Mouse (Mus musculus) forebrain, postnatal 0 days (tissue): ENCODE results near the gene Pak3. TPM values are rescaled to one million over a fixed set of nuclear protein-coding genes. Genes with fewer than 3 reads are reported as not detected.

Experiments
- ATAC-seq: fragments of 200-750 bp; cut with Nextera tagmentation; 2 replicates; pipeline ENCODE4 v1.8.0; 2017; ENCODE audit warnings: mild to moderate bottlenecking, moderate library complexity
- DNase-seq: peaks from one replicate; pipeline ENCODE4 v3.0.0-alpha.2; 2015
- H3K27ac ChIP-seq: fragments of 300-500 bp; sonication (generic); 2 replicates; pipeline ENCODE4 v1.5.1; 2014; ENCODE audit warnings: low read depth, mild to moderate bottlenecking, antibody characterized with exemption, low read length, moderate library complexity, mixed read lengths
- H3K27me3 ChIP-seq: fragments of 300-500 bp; sonication (generic); 2 replicates; pipeline ENCODE4 v1.6.1; 2014; ENCODE audit warnings: mild to moderate bottlenecking, low read length, mixed read lengths; ENCODE audit not compliant: insufficient read depth
- H3K36me3 ChIP-seq: fragments of 300-500 bp; sonication (generic); 2 replicates; pipeline ENCODE4 v1.6.1; 2014; ENCODE audit warnings: mild to moderate bottlenecking, moderate library complexity; ENCODE audit not compliant: insufficient read depth
- H3K4me1 ChIP-seq: fragments of 300-500 bp; sonication (generic); 2 replicates; pipeline ENCODE4 v1.6.1; 2014; ENCODE audit warnings: antibody characterized with exemption; ENCODE audit not compliant: insufficient read depth
- H3K4me2 ChIP-seq: fragments of 300-500 bp; sonication (generic); 2 replicates; pipeline ENCODE4 v1.6.1; 2014; ENCODE audit warnings: low read depth, mild to moderate bottlenecking, moderate library complexity
- H3K4me3 ChIP-seq: fragments of 300-500 bp; sonication (generic); 2 replicates; pipeline ENCODE4 v1.5.1; 2014; ENCODE audit warnings: low read depth, low read length, mixed read lengths
- H3K9ac ChIP-seq: fragments of 300-500 bp; sonication (generic); 2 replicates; pipeline ENCODE4 v1.6.1; 2014; ENCODE audit warnings: mild to moderate bottlenecking
- H3K9me3 ChIP-seq: fragments of 300-500 bp; sonication (generic); 2 replicates; pipeline ENCODE4 v1.6.1; 2016; ENCODE audit warnings: low read length
- CTCF ChIP-seq: sonication (generic); IDR thresholded peaks from 2 replicates; pipeline ENCODE4 v1.5.1; 2016; ENCODE audit warnings: antibody characterized with exemption, control low read depth, low read depth
- WGBS: fragments of 180-500 bp; shearing (Covaris S2); extraction: QIAGEN DNeasy Blood & Tissue Kit; methylation state at CpG from one replicate; pipeline ENCODE4 v1.1.7; 2014; 5-methylcytosine and 5-hydroxymethylcytosine counted together
- polyA plus RNA-seq: library from polyadenylated mRNA; unstranded; fragments of >200 nt; fragmentation: Nextera tagmentation; extraction: Ambion mirVana; gene quantifications from 2 replicates; pipeline ENCODE4 v1.2.1, GENCODE M21; 2015
- total RNA-seq: library from RNA; depleted of rRNA; stranded (reverse); fragments of >200 nt; gene quantifications from 2 replicates; pipeline ENCODE4 v1.2.3, GENCODE M21; 2014

Gene Pak3
- total and polyA plus RNA-seq, 2 experiments from 2014 or later: 185 to 262 TPM

- no peak for DNase-seq
- no peak overlapping the region for H3K4me2 ChIP-seq
Observed at GRCm38 (mm10) chrX:143606877-143607449, 88.6 kb downstream of the Pak3 start.

DNA sequence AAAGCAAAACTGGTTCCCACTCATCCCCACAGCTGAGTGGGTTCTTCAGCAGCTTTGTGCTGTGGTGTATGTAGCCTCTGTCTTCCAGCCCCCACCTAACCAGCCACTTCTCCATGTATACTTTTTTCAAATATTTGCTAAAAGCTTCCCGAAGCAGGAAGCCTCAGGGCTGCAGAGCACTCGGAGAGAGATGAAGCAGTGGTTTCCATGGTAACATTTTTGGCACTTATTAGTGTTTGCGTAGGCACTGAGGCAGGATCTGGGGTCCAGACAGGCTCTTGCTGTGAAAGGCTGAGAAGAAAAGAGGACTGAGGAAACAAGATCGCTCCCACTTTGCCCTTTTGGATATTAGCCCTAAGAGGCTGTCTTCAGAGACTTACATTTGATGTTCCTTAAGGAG lies 100.3 kb downstream of the Pak3 start:
- WGBS: 29% methylated on average over 4 of the region's 4 CpGs
- ATAC-seq: peak; percentile 90

More at GRCm38 (mm10) chrX:143606877-143607449, 88.6 kb downstream of the Pak3 start:
- 35% methylated on average over 5 of the region's 5 CpGs for WGBS
- H3K9me3 ChIP-seq: no peaks in the 10 kb centered on the region
- TF ChIP-seq CTCF: no peak
- H3K9ac ChIP-seq: no peak overlapping the region
- H3K27me3 ChIP-seq: no peaks in the 10 kb centered on the region
- H3K4me1 ChIP-seq: no peaks in the 10 kb centered on the region
- ATAC-seq: 0 out of 2 replicates have a peak, but pooled peaks have one; percentile 14
- no peak overlapping the region for H3K4me3 ChIP-seq
- H3K36me3 ChIP-seq: no peaks in the 10 kb centered on the region
- no peak overlapping the region for H3K27ac ChIP-seq

GRCm38 (mm10) chrX:143627767-143628166 lies 109.4 kb downstream of the Pak3 start:
- peak; percentile 56 for DNase-seq
- Histone ChIP-seq H3K4me3 (no peak overlapping the region), H3K27ac (no peak overlapping the region), H3K9ac (no peak overlapping the region), H3K4me1 (no peaks in the 10 kb centered on the region), H3K4me2 (no peak overlapping the region), H3K9me3 (no peaks in the 10 kb centered on the region), H3K36me3 (no peaks in the 10 kb centered on the region), H3K27me3 (no peaks in the 10 kb centered on the region)
- 72% methylated on average over 5 of the region's 5 CpGs for WGBS
- TF ChIP-seq CTCF: no peak
- ATAC-seq: peak; percentile 96

More for the DNA sequence above, 100.3 kb downstream of the Pak3 start:
- Histone ChIP-seq H3K4me3 (no peak overlapping the region), H3K4me1 (no peaks in the 10 kb centered on the region), H3K9me3 (no peaks in the 10 kb centered on the region), H3K4me2 (no peak overlapping the region), H3K9ac (no peak overlapping the region), H3K27me3 (no peaks in the 10 kb centered on the region), H3K36me3 (no peaks in the 10 kb centered on the region), H3K27ac (no peak overlapping the region)
- TF ChIP-seq CTCF: no peak
- peak; percentile 66 for DNase-seq

GRCm38 (mm10) chrX:143643936-143644335 lies 125.5 kb downstream of the Pak3 start:
- WGBS: 47% methylated on average over 2 of the region's 2 CpGs
- ATAC-seq (no peak), DNase-seq (no peak)

GRCm38 (mm10) chrX:143644807-143645206 lies 126.4 kb downstream of the Pak3 start:
- Histone ChIP-seq H3K27me3 (no peaks in the 10 kb centered on the region), H3K9me3 (no peaks in the 10 kb centered on the region), H3K27ac (no peak overlapping the region), H3K9ac (no peak overlapping the region), H3K4me2 (no peak overlapping the region), H3K4me1 (no peaks in the 10 kb centered on the region), H3K36me3 (no peaks in the 10 kb centered on the region), H3K4me3 (no peak overlapping the region)
- DNase-seq: no peak
- 12% methylated on average over 1 of the region's 1 CpGs for WGBS
- no peak for TF ChIP-seq CTCF
- no peak for ATAC-seq

More at GRCm38 (mm10) chrX:143643936-143644335, 125.5 kb downstream of the Pak3 start:
- H3K36me3 ChIP-seq: no peaks in the 10 kb centered on the region
- no peaks in the 10 kb centered on the region for H3K4me1 ChIP-seq
- H3K4me3 ChIP-seq: no peak overlapping the region
- no peak overlapping the region for H3K4me2 ChIP-seq
- no peak overlapping the region for H3K27ac ChIP-seq
- H3K9ac ChIP-seq: no peak overlapping the region
- no peaks in the 10 kb centered on the region for H3K9me3 ChIP-seq
- TF ChIP-seq CTCF: no peak
- H3K27me3 ChIP-seq: no peaks in the 10 kb centered on the region

DNA sequence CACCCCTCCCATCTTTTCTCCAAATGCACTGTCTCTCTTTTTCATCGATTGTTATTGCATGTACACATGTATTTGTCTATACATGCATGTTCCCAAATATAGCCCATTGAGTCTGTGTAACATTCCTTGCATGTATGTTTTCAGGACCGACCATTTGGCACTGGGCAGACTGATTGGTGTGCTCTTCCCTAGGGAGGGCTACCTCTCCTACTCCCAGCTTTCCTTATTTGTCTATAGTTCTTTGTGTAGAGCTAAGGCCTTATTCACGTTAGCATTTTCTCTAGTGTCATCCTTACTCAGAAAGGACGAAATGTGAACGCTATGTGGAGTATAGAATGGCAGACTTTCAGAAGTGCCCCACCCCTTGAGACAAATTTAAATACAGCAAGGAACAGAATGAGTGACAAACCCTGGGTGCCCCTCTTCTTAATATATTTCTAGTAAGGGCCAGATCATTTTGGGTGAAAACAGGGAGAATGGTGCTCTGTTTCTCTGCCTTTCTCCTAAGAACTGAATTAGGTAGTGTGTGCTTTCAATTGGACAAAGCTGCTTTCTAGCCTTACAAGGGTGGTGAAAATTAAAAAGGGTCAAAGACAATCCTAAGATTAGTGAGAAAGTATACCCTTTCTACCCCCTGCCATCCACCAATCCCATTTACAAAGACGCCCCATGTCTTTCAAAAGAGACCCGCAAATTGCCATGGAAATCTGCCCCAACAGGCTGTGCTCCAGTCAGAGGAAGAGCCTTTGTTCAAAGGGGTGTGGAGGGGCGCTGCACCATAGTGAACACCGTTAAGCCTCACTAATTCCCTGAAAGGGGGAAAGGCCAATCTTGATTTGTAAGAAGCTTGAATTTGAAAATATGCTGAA lies 136.2 kb downstream of the Pak3 start:
- H3K9me3 ChIP-seq: no peaks in the 10 kb centered on the region
- no peak overlapping the region for H3K4me2 ChIP-seq
- WGBS: 30% methylated on average over 9 of the region's 9 CpGs
- H3K27ac ChIP-seq: 0 out of 2 replicates have a peak overlapping the region, but pooled peaks have one; percentile 35
- TF ChIP-seq CTCF: no peak
- no peaks in the 10 kb centered on the region for H3K27me3 ChIP-seq
- no peaks in the 10 kb centered on the region for H3K36me3 ChIP-seq
- H3K9ac ChIP-seq: no peak overlapping the region
- 0 out of 2 replicates have a peak, but pooled peaks cover 3% of the 10 kb centered on the region for H3K4me1 ChIP-seq
- peak; percentile 74; the same call in 1 of the 2 replicates for ATAC-seq
- no peak overlapping the region for H3K4me3 ChIP-seq
- DNase-seq: peak; percentile 26

- TF ChIP-seq CTCF: no peak
- Histone ChIP-seq H3K27ac (0 out of 2 replicates have a peak overlapping the region, but pooled peaks have one; percentile 35), H3K4me1 (0 out of 2 replicates have a peak, but pooled peaks cover 3% of the 10 kb centered on the region), H3K36me3 (no peaks in the 10 kb centered on the region), H3K4me3 (no peak overlapping the region), H3K9ac (no peak overlapping the region), H3K27me3 (no peaks in the 10 kb centered on the region), H3K4me2 (no peak overlapping the region), H3K9me3 (no peaks in the 10 kb centered on the region)
- DNase-seq (no peak), ATAC-seq (peak; percentile 59)
- WGBS: 15% methylated on average over 3 of the region's 3 CpGs
Observed at GRCm38 (mm10) chrX:143655177-143655492, 136.7 kb downstream of the Pak3 start.
